Mouse (Mus musculus) midbrain, embryonic 15.5 days (tissue): ENCODE results near the gene Crebbp. TPM values are rescaled to one million over a fixed set of nuclear protein-coding genes. Genes with fewer than 3 reads are reported as not detected.
"Not testable (repeated sequence)": the region's sequence is repeated elsewhere in the genome, so short reads cannot be mapped to it uniquely, and the experiment has no call there.

Source experiments
- ATAC-seq: fragments of 200-750 bp; cut with Nextera tagmentation; replicated peaks from 2 replicates; pipeline ENCODE4 v1.8.0; 2017; ENCODE audit warnings: moderate TSS enrichment
- H3K27ac ChIP-seq: fragments of 300-500 bp; sonication (generic); 2 replicates; pipeline ENCODE4 v1.5.1; 2015; ENCODE audit warnings: mild to moderate bottlenecking, inconsistent platforms
- H3K27me3 ChIP-seq: fragments of 300-500 bp; sonication (generic); replicated peaks from 2 replicates; pipeline ENCODE4 v1.6.1; 2015; ENCODE audit warnings: inconsistent platforms
- H3K36me3 ChIP-seq: fragments of 300-500 bp; sonication (generic); replicated peaks from 2 replicates; pipeline ENCODE4 v1.6.1; 2015; ENCODE audit warnings: inconsistent platforms
- H3K4me1 ChIP-seq: fragments of 300-500 bp; sonication (generic); 2 replicates; pipeline ENCODE4 v1.6.1; 2015; ENCODE audit warnings: inconsistent platforms
- H3K4me2 ChIP-seq: fragments of 300-500 bp; sonication (generic); 2 replicates; pipeline ENCODE4 v1.6.1; 2015; ENCODE audit warnings: inconsistent platforms, mild to moderate bottlenecking, moderate library complexity
- H3K4me3 ChIP-seq: fragments of 300-500 bp; sonication (generic); 2 replicates; pipeline ENCODE4 v1.5.1; 2015; ENCODE audit warnings: mild to moderate bottlenecking, inconsistent platforms
- H3K9ac ChIP-seq: fragments of 300-500 bp; sonication (generic); 2 replicates; pipeline ENCODE4 v1.6.1; 2015; ENCODE audit warnings: mild to moderate bottlenecking, inconsistent platforms
- H3K9me3 ChIP-seq: fragments of 300-500 bp; sonication (generic); 2 replicates; pipeline ENCODE4 v1.6.1; 2016; ENCODE audit warnings: inconsistent platforms
- WGBS: fragments of 180-500 bp; shearing (Covaris S2); methylation state at CpG from one replicate; pipeline ENCODE4 v1.1.7; 2015; ENCODE audit warnings: mixed read lengths; 5-methylcytosine and 5-hydroxymethylcytosine counted together
- polyA plus RNA-seq: library from polyadenylated mRNA; unstranded; fragments of >200 nt; fragmentation: Nextera tagmentation; extraction: Ambion mirVana; gene quantifications from 2 replicates; pipeline ENCODE4 v1.2.1, GENCODE M21; 2015

The Crebbp gene
- 40.9 and 41.4 TPM in 2 replicates for polyA plus RNA-seq

DNA sequence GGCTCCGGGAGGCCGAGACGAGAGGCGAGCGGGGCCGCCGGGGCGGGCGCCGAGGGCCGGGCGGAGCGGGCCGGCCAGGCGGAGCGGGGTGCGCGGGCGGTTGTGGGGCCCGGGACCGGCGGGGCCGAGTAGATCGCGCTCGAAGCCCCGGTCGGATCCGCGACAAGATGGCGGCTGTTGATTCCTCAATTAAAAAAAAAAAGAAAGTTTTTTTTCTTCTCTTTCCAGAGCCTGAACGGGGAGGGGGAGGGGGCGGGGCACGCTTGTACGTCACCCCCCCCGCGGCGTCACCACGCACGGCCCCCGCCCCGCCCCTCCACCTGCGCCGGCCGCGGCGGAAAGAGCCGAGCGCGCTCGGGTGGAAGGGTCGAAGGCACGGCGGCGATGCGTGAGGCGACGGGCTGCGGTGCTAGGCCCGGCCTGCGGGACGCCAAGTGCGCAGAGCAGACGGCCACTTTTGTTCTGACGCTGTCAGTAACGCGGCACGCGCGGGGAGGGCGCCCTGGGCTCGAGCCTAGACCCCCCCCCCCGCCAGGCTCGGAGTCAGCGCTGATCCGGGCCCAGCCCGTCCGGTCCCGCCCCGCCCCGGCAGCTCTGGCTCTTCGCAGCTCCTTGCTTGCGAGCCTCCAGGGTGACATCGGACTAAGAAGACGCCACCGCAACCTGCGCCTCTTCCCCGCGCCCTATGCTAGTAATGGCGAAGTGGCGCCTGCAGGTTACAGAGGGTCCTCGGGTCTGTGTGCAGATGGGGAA lies at the start of gene Crebbp:
Gene Crebbp, minus strand, starts transcription at position 199 of the 753 bp plus-strand sequence.
- Histone ChIP-seq H3K9ac (peak within 1 kb of the TSS; percentile 93), H3K4me1 (peaks cover 31% of the 10 kb centered on the region), H3K27me3 (peaks cover 3% of the 10 kb centered on the region; the same call in 1 of the 2 replicates), H3K4me2 (peak within 1 kb of the TSS; percentile 79), H3K9me3 (no peaks in the 10 kb centered on the region), H3K36me3 (no peaks in the 10 kb centered on the region), H3K27ac (peak within 1 kb of the TSS; percentile 98), H3K4me3 (peak within 1 kb of the TSS; percentile 99)
- WGBS, result under 1% methylated on average over 75 of the region's 92 CpGs
- peak; percentile 93 for ATAC-seq

GRCm38 (mm10) chr16:4263486-4263885 lies 49.7 kb upstream of the Crebbp start:
- Histone ChIP-seq H3K9me3 (no peaks in the 10 kb centered on the region), H3K4me2 (no peak overlapping the region), H3K27me3 (no peaks in the 10 kb centered on the region), H3K27ac (no peak overlapping the region), H3K4me3 (no peak overlapping the region), H3K9ac (no peak overlapping the region), H3K36me3 (no peaks in the 10 kb centered on the region), H3K4me1 (peaks cover 8% of the 10 kb centered on the region)
- no peak for ATAC-seq
- 94% methylated on average over 3 of the region's 3 CpGs for WGBS

GRCm38 (mm10) chr16:4257546-4257945 lies 43.7 kb upstream of the Crebbp start:
- Histone ChIP-seq H3K9me3 (no peaks in the 10 kb centered on the region), H3K4me3 (no peak overlapping the region), H3K27me3 (no peaks in the 10 kb centered on the region), H3K4me2 (no peak overlapping the region), H3K36me3 (no peaks in the 10 kb centered on the region), H3K27ac (no peak overlapping the region), H3K4me1 (no peaks in the 10 kb centered on the region), H3K9ac (no peak overlapping the region)
- 91% methylated on average over 2 of the region's 2 CpGs for WGBS
- ATAC-seq, result no peak

DNA sequence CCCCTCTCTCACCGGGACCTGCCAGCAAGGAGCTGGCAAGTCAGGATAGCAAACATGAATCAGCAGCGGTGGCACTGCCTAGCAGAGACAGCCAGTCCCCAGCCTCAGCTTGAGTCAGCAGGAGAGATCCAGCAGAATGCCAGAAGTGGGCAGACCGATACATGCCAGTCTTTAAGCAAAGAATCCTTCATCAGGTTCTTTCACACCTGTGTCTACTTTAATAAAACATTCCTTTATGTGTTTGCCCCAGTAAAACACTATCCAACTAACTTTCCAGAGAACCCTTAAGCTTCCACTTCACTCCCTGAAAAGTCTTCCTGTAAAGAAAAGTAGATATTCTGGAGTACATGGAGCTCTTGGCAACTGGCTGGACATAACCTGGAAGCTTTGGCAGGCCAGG lies 35.0 kb upstream of the Crebbp start:
- no peak for ATAC-seq
- Histone ChIP-seq H3K4me3 (no peak overlapping the region), H3K9me3 (no peaks in the 10 kb centered on the region), H3K9ac (no peak overlapping the region), H3K4me2 (no peak overlapping the region), H3K36me3 (no peaks in the 10 kb centered on the region), H3K27ac (no peak overlapping the region), H3K4me1 (no peaks in the 10 kb centered on the region), H3K27me3 (no peaks in the 10 kb centered on the region)
- 89% methylated on average over 3 of the region's 3 CpGs for WGBS

- not testable (repeated sequence) for H3K9me3 ChIP-seq, H3K9ac ChIP-seq, H3K4me2 ChIP-seq, H3K27me3 ChIP-seq, H3K36me3 ChIP-seq, H3K4me1 ChIP-seq, H3K27ac ChIP-seq, H3K4me3 ChIP-seq, ATAC-seq
- 97% methylated on average over 1 of the region's 1 CpGs for WGBS
Measured at GRCm38 (mm10) chr16:4245241-4245640, 31.4 kb upstream of the Crebbp start.

GRCm38 (mm10) chr16:4236131-4236530 lies 22.3 kb upstream of the Crebbp start:
- Histone ChIP-seq H3K4me3 (no peak overlapping the region), H3K27me3 (no peaks in the 10 kb centered on the region), H3K9me3 (no peaks in the 10 kb centered on the region), H3K36me3 (no peaks in the 10 kb centered on the region), H3K4me1 (no peaks in the 10 kb centered on the region), H3K27ac (no peak overlapping the region), H3K4me2 (no peak overlapping the region), H3K9ac (no peak overlapping the region)
- no peak for ATAC-seq
- 86% methylated on average over 4 of the region's 4 CpGs for WGBS

DNA sequence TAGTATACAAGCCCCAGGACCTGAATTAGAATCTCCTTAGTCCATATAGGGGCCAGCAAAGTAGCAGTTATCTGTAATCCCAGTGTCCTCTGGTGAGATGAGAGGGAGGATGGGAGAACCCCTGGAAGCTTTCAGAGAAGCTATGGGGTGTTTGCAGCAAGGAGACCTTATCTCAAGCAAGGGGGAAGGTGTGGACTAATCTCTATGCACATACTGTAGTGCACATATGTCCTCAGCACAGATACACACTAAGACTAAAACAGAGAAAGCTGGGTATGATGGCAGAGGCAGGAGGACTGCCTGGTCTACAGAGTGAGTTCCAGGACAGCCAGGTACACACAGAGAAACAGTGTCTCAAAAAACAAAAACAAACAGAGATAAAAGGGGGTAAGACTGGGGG lies 21.8 kb upstream of the Crebbp start:
- Histone ChIP-seq H3K4me3 (no peak overlapping the region), H3K27ac (no peak overlapping the region), H3K9ac (no peak overlapping the region), H3K4me2 (no peak overlapping the region), H3K9me3 (no peaks in the 10 kb centered on the region), H3K36me3 (no peaks in the 10 kb centered on the region), H3K27me3 (no peaks in the 10 kb centered on the region), H3K4me1 (no peaks in the 10 kb centered on the region)
- no peak for ATAC-seq

GRCm38 (mm10) chr16:4225841-4226240 lies 12.0 kb upstream of the Crebbp start:
- WGBS, result 88% methylated on average over 2 of the region's 2 CpGs
- no peak for ATAC-seq
- H3K9ac ChIP-seq, result no peak overlapping the region

DNA sequence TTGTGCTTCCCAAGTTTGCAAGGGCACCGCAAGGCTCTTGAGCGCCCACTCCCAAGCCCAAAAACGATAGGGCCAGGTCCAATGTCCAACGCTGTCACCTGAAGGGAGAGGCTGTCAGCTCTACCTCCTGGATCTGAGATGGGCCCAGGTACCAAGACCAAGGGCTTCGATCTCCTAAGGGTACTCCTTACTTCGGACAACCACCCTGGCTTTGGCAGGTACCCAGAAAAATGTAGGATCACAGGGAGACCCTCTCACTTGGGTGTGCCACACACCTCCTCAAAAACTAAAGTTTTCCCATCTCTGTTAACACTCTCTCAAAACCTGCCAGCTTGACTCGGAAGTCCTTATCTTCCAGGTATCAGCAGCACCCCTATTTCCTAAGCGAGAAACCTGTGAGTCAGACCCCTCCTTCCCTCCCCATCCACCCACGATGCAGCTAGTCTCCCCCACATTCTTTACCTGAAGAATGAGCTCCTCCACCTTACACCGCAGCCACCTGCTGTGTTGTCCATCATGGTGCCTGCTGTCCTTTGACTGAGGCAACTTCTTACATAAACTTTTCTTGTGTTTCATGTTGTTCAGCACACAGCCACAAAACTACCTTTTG lies 939 bp upstream of the Crebbp start:
- peak; percentile 43 for ATAC-seq
- H3K9me3 ChIP-seq, result no peaks in the 10 kb centered on the region
- no peaks in the 10 kb centered on the region for H3K36me3 ChIP-seq
- 43% methylated on average over 10 of the region's 10 CpGs for WGBS
- H3K27me3 ChIP-seq, result peaks cover 3% of the 10 kb centered on the region; the same call in 1 of the 2 replicates
- peak overlapping the region; percentile 79 for H3K4me2 ChIP-seq
- peak overlapping the region; percentile 93 for H3K9ac ChIP-seq
- H3K4me1 ChIP-seq, result peaks cover 28% of the 10 kb centered on the region
- H3K4me3 ChIP-seq, result peak overlapping the region; percentile 99
- H3K27ac ChIP-seq, result peak overlapping the region; percentile 98

More at GRCm38 (mm10) chr16:4225841-4226240, 12.0 kb upstream of the Crebbp start:
- no peak overlapping the region for H3K4me2 ChIP-seq
- no peaks in the 10 kb centered on the region for H3K4me1 ChIP-seq
- no peaks in the 10 kb centered on the region for H3K36me3 ChIP-seq
- no peaks in the 10 kb centered on the region for H3K27me3 ChIP-seq
- no peaks in the 10 kb centered on the region for H3K9me3 ChIP-seq
- no peak overlapping the region for H3K4me3 ChIP-seq
- H3K27ac ChIP-seq, result no peak overlapping the region

- under 1% methylated on average over 72 of the region's 128 CpGs for WGBS
- peaks cover 35% of the 10 kb centered on the region for H3K4me1 ChIP-seq
- peak overlapping the region; percentile 91 for H3K9ac ChIP-seq
- H3K4me3 ChIP-seq, result peak overlapping the region; percentile 99
- peak; percentile 64 for ATAC-seq
- no peaks in the 10 kb centered on the region for H3K36me3 ChIP-seq
- H3K27me3 ChIP-seq, result peaks cover 3% of the 10 kb centered on the region; the same call in 1 of the 2 replicates
- H3K9me3 ChIP-seq, result no peaks in the 10 kb centered on the region
- H3K4me2 ChIP-seq, result peak overlapping the region; percentile 74
- H3K27ac ChIP-seq, result peak overlapping the region; percentile 98
Measured at GRCm38 (mm10) chr16:4212963-4213798, 616 bp downstream of the Crebbp start.

DNA sequence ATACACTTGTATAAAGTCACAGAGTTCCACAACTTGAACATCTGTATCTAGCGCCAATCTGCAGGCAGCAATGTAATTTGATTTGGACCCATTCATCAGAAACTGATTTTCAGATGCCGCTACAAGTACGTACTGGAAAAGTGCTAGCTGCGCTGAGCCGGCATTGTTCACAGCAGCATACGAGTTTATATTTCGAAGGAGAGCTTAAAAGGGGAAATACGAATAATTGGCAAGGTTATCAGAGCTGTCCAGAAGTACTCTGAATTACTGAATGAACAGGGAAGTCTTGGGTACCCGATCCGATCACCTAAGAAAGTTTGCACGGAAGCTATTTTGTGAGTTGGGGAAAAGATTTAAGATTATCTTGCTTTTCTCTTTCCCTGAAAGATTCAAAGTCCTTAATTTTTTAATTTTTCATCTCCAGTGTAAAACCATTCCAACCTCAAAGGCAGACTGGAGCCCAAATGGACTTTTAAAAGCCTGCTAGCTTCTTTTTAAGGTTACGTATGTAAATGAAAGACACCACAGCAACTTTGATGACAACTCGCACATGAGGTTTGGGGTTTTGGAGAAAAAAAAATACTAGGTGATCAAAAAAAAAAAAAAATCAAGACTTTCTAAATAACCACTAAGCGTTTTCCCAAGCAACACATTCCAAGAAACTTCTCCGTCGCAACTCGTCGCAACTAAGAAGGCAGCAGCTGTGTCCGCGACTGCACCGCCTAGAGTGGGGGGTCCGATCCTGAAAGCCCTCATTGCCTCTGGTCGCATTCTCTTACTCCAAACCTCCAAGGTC lies 1.4 kb downstream of the Crebbp start:
- Histone ChIP-seq H3K36me3 (no peaks in the 10 kb centered on the region), H3K4me1 (peaks cover 43% of the 10 kb centered on the region), H3K9me3 (no peaks in the 10 kb centered on the region), H3K4me3 (peak overlapping the region; percentile 99), H3K4me2 (peak overlapping the region; percentile 74), H3K9ac (peak overlapping the region; percentile 91), H3K27me3 (0 out of 2 replicates have a peak, but pooled peaks cover 3% of the 10 kb centered on the region), H3K27ac (peak overlapping the region; percentile 98; the same call in 1 of the 2 replicates)
- WGBS, result 5% methylated on average over 23 of the region's 23 CpGs
- ATAC-seq, result no peak; the same call in 1 of the 2 replicates
